Mouse (Mus musculus) embryonic facial prominence, embryonic 13.5 days (tissue): ENCODE measurements around the gene Vkorc1. TPM values are rescaled to one million over a fixed set of nuclear protein-coding genes. Genes with fewer than 3 reads are reported as not detected.
"Not testable (repeated sequence)": the region's sequence is repeated elsewhere in the genome, so short reads cannot be mapped to it uniquely, and the experiment has no call there.

ENCODE experiments used
- ATAC-seq: fragments of 200-750 bp; cut with Nextera tagmentation; 2 replicates; pipeline ENCODE4 v1.8.0; 2017; ENCODE audit warnings: low read depth; ENCODE audit not compliant: insufficient number of reproducible peaks, insufficient read depth, low FRiP score, low TSS enrichment
- H3K27ac ChIP-seq: fragments of 300-500 bp; sonication (generic); 2 replicates; pipeline ENCODE4 v1.5.1; 2015; ENCODE audit warnings: moderate library complexity, mild to moderate bottlenecking, inconsistent platforms
- H3K27me3 ChIP-seq: fragments of 300-500 bp; sonication (generic); 2 replicates; pipeline ENCODE4 v1.6.1; 2015; ENCODE audit warnings: mild to moderate bottlenecking, inconsistent platforms
- H3K36me3 ChIP-seq: fragments of 300-500 bp; sonication (generic); 2 replicates; pipeline ENCODE4 v1.6.1; 2015; ENCODE audit warnings: mild to moderate bottlenecking, inconsistent platforms
- H3K4me1 ChIP-seq: fragments of 300-500 bp; sonication (generic); 2 replicates; pipeline ENCODE4 v1.6.1; 2015; ENCODE audit warnings: inconsistent platforms
- H3K4me2 ChIP-seq: fragments of 300-500 bp; sonication (generic); 2 replicates; pipeline ENCODE4 v1.6.1; 2015; ENCODE audit warnings: moderate library complexity, mild to moderate bottlenecking, inconsistent platforms
- H3K4me3 ChIP-seq: fragments of 300-500 bp; sonication (generic); 2 replicates; pipeline ENCODE4 v1.5.1; 2015; ENCODE audit warnings: mild to moderate bottlenecking, inconsistent platforms
- H3K9ac ChIP-seq: fragments of 300-500 bp; sonication (generic); 2 replicates; pipeline ENCODE4 v1.6.1; 2015; ENCODE audit warnings: mild to moderate bottlenecking, inconsistent platforms
- H3K9me3 ChIP-seq: fragments of 300-500 bp; sonication (generic); 2 replicates; pipeline ENCODE4 v1.6.1; 2016; ENCODE audit warnings: inconsistent platforms
- WGBS: fragments of 180-500 bp; shearing (Covaris S2); methylation state at CpG from one replicate; pipeline ENCODE4 v1.1.7; 2015; ENCODE audit warnings: mixed read lengths; 5-methylcytosine and 5-hydroxymethylcytosine counted together
- polyA plus RNA-seq: library from polyadenylated mRNA; unstranded; fragments of >200 nt; fragmentation: Nextera tagmentation; extraction: Ambion mirVana; gene quantifications from 2 replicates; pipeline ENCODE4 v1.2.1, GENCODE M21; 2015

Gene Vkorc1
- polyA plus RNA-seq, 1 experiment from 2014 or later = 136 TPM

GRCm38 (mm10) chr7:127912938-127913337 is 17.5 kb upstream of the Vkorc1 start:
- Histone ChIP-seq H3K4me1 (peaks cover 6% of the 10 kb centered on the region), H3K9ac (peak overlapping the region; percentile 83), H3K4me3 (peak overlapping the region; percentile 95), H3K27ac (peak overlapping the region; percentile 87; the same call in 1 of the 2 replicates), H3K36me3 (peaks cover 51% of the 10 kb centered on the region), H3K27me3 (no peaks in the 10 kb centered on the region), H3K4me2 (peak overlapping the region; percentile 64), H3K9me3 (no peaks in the 10 kb centered on the region)
- ATAC-seq = no peak
- WGBS = 27% methylated on average over 4 of the region's 4 CpGs

GRCm38 (mm10) chr7:127912190-127912871 is 16.9 kb upstream of the Vkorc1 start, which contains the start of gene Kat8:
Kat8 (plus strand) TSS chr7:127912516.
- peak; percentile 92 for ATAC-seq
- Histone ChIP-seq H3K9me3 (no peaks in the 10 kb centered on the region), H3K4me2 (peak within 1 kb of the TSS; percentile 64), H3K27ac (peak within 1 kb of the TSS; percentile 87), H3K4me3 (peak within 1 kb of the TSS; percentile 95), H3K36me3 (peaks cover 52% of the 10 kb centered on the region), H3K4me1 (peaks cover 6% of the 10 kb centered on the region), H3K9ac (peak within 1 kb of the TSS; percentile 83), H3K27me3 (no peaks in the 10 kb centered on the region)
- WGBS = under 1% methylated on average over 40 of the region's 40 CpGs

- Histone ChIP-seq H3K4me3 (no peak overlapping the region), H3K9ac (no peak overlapping the region), H3K4me1 (peaks cover 22% of the 10 kb centered on the region), H3K9me3 (no peaks in the 10 kb centered on the region), H3K27me3 (no peaks in the 10 kb centered on the region), H3K36me3 (peaks cover 52% of the 10 kb centered on the region), H3K4me2 (no peak overlapping the region), H3K27ac (no peak overlapping the region)
- 93% methylated on average over 4 of the region's 4 CpGs for WGBS
- ATAC-seq = no peak
Observed at GRCm38 (mm10) chr7:127908656-127909055, 13.2 kb upstream of the Vkorc1 start.

- Histone ChIP-seq H3K27ac (no peak overlapping the region), H3K27me3 (no peaks in the 10 kb centered on the region), H3K9ac (no peak overlapping the region), H3K4me1 (peaks cover 16% of the 10 kb centered on the region), H3K4me3 (no peak overlapping the region), H3K9me3 (no peaks in the 10 kb centered on the region), H3K4me2 (no peak overlapping the region), H3K36me3 (peaks cover 52% of the 10 kb centered on the region)
- 94% methylated on average over 12 of the region's 12 CpGs for WGBS
- ATAC-seq = no peak
Observed at GRCm38 (mm10) chr7:127907939-127908338, 12.5 kb upstream of the Vkorc1 start.

GRCm38 (mm10) chr7:127903971-127904796 is 8.8 kb upstream of the Vkorc1 start, which contains the start of gene Bckdk:
Bckdk (plus strand) TSS chr7:127904082.
- Histone ChIP-seq H3K36me3 (peaks cover 42% of the 10 kb centered on the region), H3K27ac (peak within 1 kb of the TSS; percentile 86), H3K9ac (peak within 1 kb of the TSS; percentile 94), H3K4me3 (peak within 1 kb of the TSS; percentile 70), H3K9me3 (no peaks in the 10 kb centered on the region), H3K27me3 (no peaks in the 10 kb centered on the region), H3K4me1 (peaks cover 15% of the 10 kb centered on the region), H3K4me2 (peak within 1 kb of the TSS; percentile 87)
- peak; percentile 91 for ATAC-seq
- WGBS = 6% methylated on average over 38 of the region's 38 CpGs

- 84% methylated on average over 2 of the region's 2 CpGs for WGBS
- no peak overlapping the region for H3K27ac ChIP-seq
- H3K4me3 ChIP-seq = no peak overlapping the region
- H3K4me1 ChIP-seq = peaks cover 15% of the 10 kb centered on the region
- H3K9me3 ChIP-seq = no peaks in the 10 kb centered on the region
- H3K4me2 ChIP-seq = no peak overlapping the region
- peaks cover 18% of the 10 kb centered on the region for H3K36me3 ChIP-seq
- no peak overlapping the region for H3K9ac ChIP-seq
- no peak for ATAC-seq
- H3K27me3 ChIP-seq = no peaks in the 10 kb centered on the region
Observed at GRCm38 (mm10) chr7:127901772-127902171, 6.4 kb upstream of the Vkorc1 start.

- no peaks in the 10 kb centered on the region for H3K27me3 ChIP-seq
- no peaks in the 10 kb centered on the region for H3K9me3 ChIP-seq
- no peak overlapping the region; the same call in 1 of the 2 replicates for H3K9ac ChIP-seq
- 41% methylated on average over 7 of the region's 7 CpGs for WGBS
- H3K4me2 ChIP-seq = no peak overlapping the region
- H3K4me1 ChIP-seq = peaks cover 9% of the 10 kb centered on the region
- no peak for ATAC-seq
- peaks cover under 1% of the 10 kb centered on the region; the same call in 1 of the 2 replicates for H3K36me3 ChIP-seq
- no peak overlapping the region for H3K27ac ChIP-seq
- H3K4me3 ChIP-seq = no peak overlapping the region
Observed at GRCm38 (mm10) chr7:127899997-127900396, 4.6 kb upstream of the Vkorc1 start.

GRCm38 (mm10) chr7:127898179-127898956 is 3.0 kb upstream of the Vkorc1 start:
- H3K9ac ChIP-seq = no peak overlapping the region
- no peak overlapping the region for H3K4me2 ChIP-seq

GRCm38 (mm10) chr7:127897542-127897941 is 2.1 kb upstream of the Vkorc1 start:
- no peak for ATAC-seq
- 89% methylated on average over 7 of the region's 7 CpGs for WGBS

More at GRCm38 (mm10) chr7:127898179-127898956, 3.0 kb upstream of the Vkorc1 start:
- no peak for ATAC-seq
- no peaks in the 10 kb centered on the region for H3K9me3 ChIP-seq
- H3K36me3 ChIP-seq = peaks cover 5% of the 10 kb centered on the region; the same call in 1 of the 2 replicates
- no peak overlapping the region for H3K4me3 ChIP-seq
- no peak overlapping the region for H3K27ac ChIP-seq
- H3K4me1 ChIP-seq = peaks cover 10% of the 10 kb centered on the region
- H3K27me3 ChIP-seq = no peaks in the 10 kb centered on the region
- 34% methylated on average over 10 of the region's 10 CpGs for WGBS

GRCm38 (mm10) chr7:127896384-127896783 is 967 bp upstream of the Vkorc1 start:
- Histone ChIP-seq H3K36me3 (peaks cover 17% of the 10 kb centered on the region), H3K27me3 (no peaks in the 10 kb centered on the region), H3K4me3 (no peak overlapping the region), H3K9ac (no peak overlapping the region), H3K4me2 (no peak overlapping the region), H3K9me3 (no peaks in the 10 kb centered on the region), H3K4me1 (peaks cover 10% of the 10 kb centered on the region), H3K27ac (no peak overlapping the region)
- ATAC-seq = no peak
- WGBS = 58% methylated on average over 13 of the region's 13 CpGs

More at GRCm38 (mm10) chr7:127897542-127897941, 2.1 kb upstream of the Vkorc1 start:
- H3K4me1 ChIP-seq = peaks cover 10% of the 10 kb centered on the region
- H3K4me3 ChIP-seq = no peak overlapping the region
- H3K27me3 ChIP-seq = no peaks in the 10 kb centered on the region
- H3K36me3 ChIP-seq = peaks cover 13% of the 10 kb centered on the region
- H3K27ac ChIP-seq = no peak overlapping the region
- H3K9ac ChIP-seq = no peak overlapping the region
- no peak overlapping the region for H3K4me2 ChIP-seq
- H3K9me3 ChIP-seq = no peaks in the 10 kb centered on the region

- peak overlapping the region; percentile 80 for H3K4me2 ChIP-seq
- not testable (repeated sequence) for H3K9me3 ChIP-seq, H3K27me3 ChIP-seq, ATAC-seq
- peak overlapping the region; percentile 67 for H3K4me3 ChIP-seq
- H3K36me3 ChIP-seq = peaks cover 17% of the 10 kb centered on the region
- 66% methylated on average over 7 of the region's 7 CpGs for WGBS
- 0 out of 2 replicates have a peak overlapping the region, but pooled peaks have one; percentile 83 for H3K27ac ChIP-seq
- H3K9ac ChIP-seq = 0 out of 2 replicates have a peak overlapping the region, but pooled peaks have one; percentile 16
- peaks cover 10% of the 10 kb centered on the region for H3K4me1 ChIP-seq
Observed at GRCm38 (mm10) chr7:127895891-127896290, 474 bp upstream of the Vkorc1 start.
